Mouse (Mus musculus) adrenal gland, postnatal 36 days (tissue): Measurements from ENCODE around the gene Ddx28. TPM values are rescaled to one million over a fixed set of nuclear protein-coding genes. Genes with fewer than 3 reads are reported as not detected.

Source experiments
- DNase-seq, 2 experiments: peaks; one replicate each; pipeline ENCODE4 v3.0.0; 2021; ENCODE audit warnings: mixed read lengths in 1 of 2
- long read RNA-seq, 2 experiments: library from polyadenylated mRNA; stranded (forward); transcript quantifications; one replicate each; pipeline ENCODE4 v2.0.0; 2021; ENCODE audit warnings: borderline sequencing depth in 2 of 2
- total RNA-seq, 2 experiments: library from RNA; stranded (reverse); gene quantifications; 2 replicates each; pipeline ENCODE4 v1.2.3; 2021

Gene Ddx28
- 10 to 100 TPM; 15.5 to 16.9 TPM for total RNA-seq
- long read RNA-seq, experiment 1, transcript Ddx28-201 (1 exons, 2,262 nt), result major isoform, 32 of 32 reads
- long read RNA-seq, experiment 1, partial matches to known transcripts, result 0 of 32 reads
- long read RNA-seq, experiment 1, other reads (novel, unspliced or antisense), result 0 of 32 reads
- long read RNA-seq, experiment 2, transcript Ddx28-201 (1 exons, 2,262 nt), result major isoform, 13 of 13 reads
- long read RNA-seq, experiment 2, partial matches to known transcripts, result 0 of 13 reads
- long read RNA-seq, experiment 2, other reads (novel, unspliced or antisense), result 0 of 13 reads

GRCm38 (mm10) chr8:106011643-106011986, at the start of gene Ddx28:
Gene Ddx28, minus strand, starts transcription at chr8:106011882.
- DNase-seq, result no peak

- DNase-seq, result no peak
These were observed 48.8 kb upstream of the Ddx28 start for GRCm38 (mm10) chr8:106060521-106060920.

GRCm38 (mm10) chr8:106059613-106060371, 48.1 kb upstream of the Ddx28 start:
- DNase-seq, result peak; percentile 66 to 67

- DNase-seq, result peak; percentile 97 to 99
These were observed 47.3 kb upstream of the Ddx28 start, which contains the start of gene Nfatc3 for GRCm38 (mm10) chr8:106058731-106059612. Gene Nfatc3, plus strand, starts transcription at chr8:106058840.

GRCm38 (mm10) chr8:106056455-106056982, 44.8 kb upstream of the Ddx28 start:
- no peak for DNase-seq

- DNase-seq, result no peak
These were observed 43.4 kb upstream of the Ddx28 start for GRCm38 (mm10) chr8:106055038-106055437.

- DNase-seq, result peak in 1 of 2 experiments; percentile 47
These were observed 42.6 kb upstream of the Ddx28 start for GRCm38 (mm10) chr8:106054190-106054811.

GRCm38 (mm10) chr8:106052510-106053089, 40.9 kb upstream of the Ddx28 start:
- DNase-seq, result no peak

- DNase-seq, result no peak
These were observed 39.4 kb upstream of the Ddx28 start for GRCm38 (mm10) chr8:106051068-106051467.

- no peak for DNase-seq
These were observed 38.2 kb upstream of the Ddx28 start for GRCm38 (mm10) chr8:106049840-106050239.

GRCm38 (mm10) chr8:106047854-106048630, 36.4 kb upstream of the Ddx28 start:
- DNase-seq, result no peak

GRCm38 (mm10) chr8:106046872-106047559, 35.3 kb upstream of the Ddx28 start:
- no peak for DNase-seq

- DNase-seq, result peak in 1 of 2 experiments; percentile 8
These were observed 32.5 kb upstream of the Ddx28 start for GRCm38 (mm10) chr8:106044151-106044550.

- DNase-seq, result no peak
These were observed 31.4 kb upstream of the Ddx28 start for GRCm38 (mm10) chr8:106043055-106043454.

GRCm38 (mm10) chr8:106040218-106040617, 28.5 kb upstream of the Ddx28 start:
- DNase-seq, result no peak

- DNase-seq, result no peak
These were observed 27.9 kb upstream of the Ddx28 start for GRCm38 (mm10) chr8:106039605-106040004.

GRCm38 (mm10) chr8:106038721-106039120, 27.0 kb upstream of the Ddx28 start:
- DNase-seq, result no peak

GRCm38 (mm10) chr8:106022483-106022882, 10.8 kb upstream of the Ddx28 start:
- DNase-seq, result peak; percentile 71 to 83

GRCm38 (mm10) chr8:106018039-106018438, 6.4 kb upstream of the Ddx28 start:
- DNase-seq, result no peak

GRCm38 (mm10) chr8:106017130-106017529, 5.4 kb upstream of the Ddx28 start:
- no peak for DNase-seq
